Mouse (Mus musculus) testis, adult 2 months (tissue): ENCODE measurements around the gene Igsf11.

Experiments
- CTCF ChIP-seq: fragments of 200-500 bp; IDR thresholded peaks from 2 replicates; pipeline ENCODE4 v1.5.1; 2012; ENCODE audit warnings: low read depth, mild to moderate bottlenecking, inconsistent platforms, low read length, moderate library complexity; ENCODE audit not compliant: control insufficient read depth, insufficient read depth, insufficient replicate concordance
- POLR2A ChIP-seq: fragments of 200-500 bp; IDR thresholded peaks from 2 replicates; pipeline ENCODE4 v1.6.1; 2012; ENCODE audit warnings: low read depth, mild to moderate bottlenecking, inconsistent platforms, low read length, moderate library complexity; ENCODE audit not compliant: control insufficient read depth

DNA sequence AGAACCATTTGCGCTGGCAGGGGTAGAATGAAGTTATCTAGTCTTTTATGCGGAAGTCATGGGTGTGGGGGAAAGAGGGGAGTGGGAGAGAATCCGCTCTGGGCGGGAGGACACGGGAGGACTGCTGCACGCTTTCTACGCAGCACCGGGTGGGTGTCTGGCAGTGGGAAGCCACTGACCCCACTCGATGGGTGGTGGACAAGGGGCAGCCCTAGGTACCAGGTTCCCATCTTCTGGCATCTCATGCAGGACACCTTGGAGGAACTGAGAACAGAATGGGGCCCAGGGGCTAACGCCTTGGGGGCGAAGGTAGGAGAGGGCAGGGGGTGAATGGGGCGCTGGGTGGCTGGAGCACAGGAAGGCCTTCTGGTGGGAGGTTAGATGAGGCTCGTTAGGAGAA, 83.7 kb downstream of the Igsf11 start:
- no peak for TF ChIP-seq CTCF
- no peak for TF ChIP-seq POLR2A
